Mouse (Mus musculus) right cerebral cortex, postnatal 36 days (tissue): ENCODE data around the gene Rfx8.
A peak's percentile ranks its signal among the peaks of the same experiment; 100 is the strongest.

Experiments used
- DNase-seq, 2 experiments: peaks; one replicate each; pipeline ENCODE4 v3.0.0; 2022; ENCODE audit warnings: low spot score in 2 of 2, mixed read lengths in 1 of 2

Rfx8 gene

GRCm38 (mm10) chr1:39720632-39721350, at the start of gene Rfx8:
Gene Rfx8, minus strand, starts transcription at chr1:39720997.
- DNase-seq: no peak

DNA sequence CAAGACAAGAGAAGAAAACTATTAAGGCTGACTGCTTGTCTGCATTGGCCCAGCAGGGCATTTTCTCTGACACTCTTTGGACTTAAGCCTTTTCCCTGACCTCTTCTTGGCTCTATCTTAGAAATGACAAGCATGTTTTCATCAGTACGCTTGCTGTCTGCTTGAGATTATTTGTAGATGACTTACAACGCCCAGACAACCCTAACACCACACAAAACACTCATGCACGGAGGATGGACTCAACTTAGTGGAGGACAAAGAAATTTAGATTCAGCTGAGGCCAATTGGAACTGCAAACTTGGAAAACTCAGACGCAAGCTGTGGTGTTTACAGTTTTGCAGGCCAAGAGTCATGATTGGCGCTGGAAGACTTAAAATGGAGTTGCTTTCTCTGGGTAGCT, 49.6 kb upstream of the Rfx8 start:
- DNase-seq: no peak

- DNase-seq: no peak
Observed at GRCm38 (mm10) chr1:39768017-39768416, 47.2 kb upstream of the Rfx8 start.

- no peak for DNase-seq
Observed at GRCm38 (mm10) chr1:39765854-39766493, 45.2 kb upstream of the Rfx8 start.

DNA sequence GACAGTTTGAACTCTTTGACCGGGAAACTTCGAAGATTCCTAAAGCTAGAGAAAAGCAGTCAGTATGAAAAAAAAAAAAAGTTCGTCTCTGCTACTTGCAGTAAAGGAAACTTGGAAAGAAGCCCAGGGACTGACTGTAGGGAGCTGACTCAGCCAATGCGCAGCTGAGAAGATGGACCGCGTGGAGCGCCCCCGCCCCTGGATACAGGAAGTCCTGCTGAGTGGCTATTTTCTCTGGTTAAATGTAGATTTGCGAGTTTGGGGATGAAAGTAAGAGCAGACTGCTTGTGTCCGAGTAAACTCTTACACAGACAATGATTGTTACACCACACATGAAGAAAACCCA, 41.2 kb upstream of the Rfx8 start:
- peak; percentile 83 to 88 for DNase-seq

DNA sequence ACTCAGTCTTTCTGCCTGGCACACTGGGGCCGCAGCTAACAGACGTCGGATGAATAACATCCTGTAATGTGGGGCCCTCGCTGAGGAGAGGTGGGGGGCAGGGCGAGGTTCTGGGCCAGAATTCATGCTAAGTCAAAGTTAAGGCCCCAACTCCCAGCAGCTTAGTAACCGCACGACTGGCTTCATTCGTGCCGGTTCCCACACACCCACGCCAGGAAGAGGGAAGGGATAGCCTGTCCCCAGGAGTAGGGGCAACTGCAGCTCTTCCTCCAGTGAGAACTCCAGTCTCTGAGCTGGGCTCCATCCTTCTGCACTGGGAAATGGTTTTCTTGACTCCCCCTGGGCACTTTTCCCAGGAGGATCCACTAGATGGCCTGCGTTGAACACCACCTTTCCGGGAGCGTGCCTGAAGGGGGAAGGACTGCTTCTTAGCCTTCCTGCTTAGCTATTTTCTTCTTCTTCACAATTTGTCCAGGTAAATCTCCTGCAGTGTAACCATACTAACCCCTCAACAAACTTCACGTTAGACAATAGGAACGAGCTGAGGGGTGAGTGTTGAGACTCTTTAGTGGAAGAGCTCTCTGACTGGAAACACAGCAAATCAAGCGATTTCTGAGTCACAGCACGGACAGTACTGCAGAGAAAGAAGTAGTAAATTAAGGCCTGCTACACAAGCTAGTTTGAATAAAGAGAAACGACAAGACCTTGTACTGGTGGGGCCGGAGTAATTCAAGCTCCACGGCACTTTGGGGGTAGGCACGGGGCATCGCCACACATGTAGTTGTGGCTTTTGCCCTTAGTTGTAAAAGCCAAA, 40.6 kb upstream of the Rfx8 start:
- peak in 1 of 2 experiments; percentile 47 for DNase-seq

- DNase-seq: no peak
Observed at GRCm38 (mm10) chr1:39760181-39760715, 39.5 kb upstream of the Rfx8 start.

- DNase-seq: no peak
Observed at GRCm38 (mm10) chr1:39759231-39760175, 38.7 kb upstream of the Rfx8 start.

- no peak for DNase-seq
Observed at GRCm38 (mm10) chr1:39758244-39758643, 37.4 kb upstream of the Rfx8 start.

DNA sequence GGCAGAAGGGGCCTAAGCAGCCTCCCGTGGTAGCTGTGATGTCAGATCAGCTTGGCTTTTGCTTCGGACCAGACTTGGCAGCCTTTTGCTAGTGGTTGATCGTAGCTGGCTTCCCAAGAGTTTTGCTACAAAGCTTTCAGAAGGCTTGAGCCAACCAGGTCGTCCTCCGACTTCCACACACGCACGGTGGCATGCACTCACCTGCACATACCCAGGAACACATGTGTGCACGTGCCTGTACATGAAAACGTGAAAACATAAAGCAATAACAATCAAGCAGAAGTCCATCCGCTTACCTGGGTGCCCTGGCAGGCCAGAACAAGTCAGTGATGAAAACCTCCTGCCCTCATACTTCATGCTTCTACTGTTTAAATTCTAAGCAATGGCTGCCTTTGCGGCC, 36.2 kb upstream of the Rfx8 start:
- no peak for DNase-seq

DNA sequence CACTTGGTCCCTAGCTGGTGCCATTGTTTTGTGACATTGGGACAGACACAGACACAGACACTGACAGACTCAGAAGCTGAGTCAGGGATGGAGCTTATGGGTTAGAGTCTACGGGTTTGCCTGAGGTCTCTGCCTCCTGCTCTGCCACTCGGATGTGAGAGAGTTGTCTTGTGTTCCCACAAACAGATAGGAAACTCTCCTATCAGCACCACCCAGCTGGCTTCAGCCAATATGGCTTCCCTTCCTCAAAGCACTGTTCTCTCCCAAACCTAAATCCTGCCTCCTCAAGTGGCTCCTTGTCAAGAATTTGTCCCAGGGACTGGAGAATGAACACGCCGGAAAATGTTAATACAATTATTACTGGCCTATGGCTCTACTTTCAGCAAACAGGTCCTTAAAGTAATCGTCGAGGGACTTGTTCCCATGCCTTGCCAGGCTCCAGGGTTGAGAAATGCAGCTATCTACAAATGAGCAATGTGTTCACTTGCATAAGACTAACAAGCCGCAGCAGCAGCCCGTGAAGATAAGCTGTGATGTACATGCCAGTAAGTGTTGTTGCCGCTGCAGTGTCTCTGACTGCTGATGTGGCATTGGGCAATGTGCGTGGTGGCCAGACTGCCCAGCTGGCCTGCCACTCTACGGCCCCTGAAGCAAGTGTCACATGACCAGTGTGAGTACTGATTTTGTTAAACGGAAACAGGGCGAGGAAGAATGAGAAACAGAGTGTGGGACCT, 33.6 kb upstream of the Rfx8 start:
- DNase-seq: no peak

GRCm38 (mm10) chr1:39751537-39751936, 30.7 kb upstream of the Rfx8 start:
- no peak for DNase-seq

- DNase-seq: no peak
Observed at GRCm38 (mm10) chr1:39749664-39750063, 28.9 kb upstream of the Rfx8 start.

DNA sequence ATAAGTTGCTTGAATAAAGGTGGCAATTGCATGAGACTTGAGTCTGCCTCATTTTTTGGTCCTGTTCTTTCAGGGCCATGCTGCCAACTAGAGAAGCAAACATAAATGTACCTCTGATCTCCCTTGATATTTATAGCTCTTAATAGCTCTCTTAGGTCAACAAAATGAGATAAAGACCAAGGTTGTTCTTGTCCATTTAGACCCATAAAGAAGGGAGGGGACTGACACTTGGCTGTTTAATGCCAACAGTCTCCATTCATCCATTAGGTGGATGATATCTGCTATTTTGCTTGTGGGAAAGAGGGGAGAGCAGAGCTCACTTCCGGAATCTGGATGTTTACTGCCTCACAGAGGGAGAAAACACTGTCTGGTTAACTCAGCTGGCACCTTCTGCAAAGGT, 28.4 kb upstream of the Rfx8 start:
- DNase-seq: no peak

- no peak for DNase-seq
Observed at GRCm38 (mm10) chr1:39748666-39749065, 27.9 kb upstream of the Rfx8 start.

GRCm38 (mm10) chr1:39746464-39746863, 25.7 kb upstream of the Rfx8 start:
- DNase-seq: no peak

DNA sequence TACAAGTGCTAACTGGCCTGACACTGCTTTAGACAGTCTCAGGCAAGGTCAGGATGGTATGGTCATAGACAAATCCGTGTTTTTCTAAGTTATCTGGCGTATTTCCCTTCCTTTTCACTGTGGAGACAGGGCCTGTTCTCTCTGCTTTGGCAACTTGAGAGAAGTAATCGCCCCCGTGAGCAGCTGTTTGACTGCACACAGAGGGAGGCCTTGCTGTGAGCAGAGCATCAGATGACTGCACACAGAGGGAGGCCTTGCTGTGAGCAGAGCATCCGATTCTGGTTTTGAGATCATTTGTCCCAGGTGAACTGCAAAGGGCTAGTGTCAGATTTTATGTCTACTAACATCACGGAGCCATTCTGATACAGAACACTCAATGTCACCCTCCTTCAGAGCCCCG, 20.2 kb upstream of the Rfx8 start:
- no peak for DNase-seq

- no peak for DNase-seq
Observed at GRCm38 (mm10) chr1:39740002-39740401, 19.2 kb upstream of the Rfx8 start.

GRCm38 (mm10) chr1:39735927-39736604, 15.3 kb upstream of the Rfx8 start:
- no peak for DNase-seq

DNA sequence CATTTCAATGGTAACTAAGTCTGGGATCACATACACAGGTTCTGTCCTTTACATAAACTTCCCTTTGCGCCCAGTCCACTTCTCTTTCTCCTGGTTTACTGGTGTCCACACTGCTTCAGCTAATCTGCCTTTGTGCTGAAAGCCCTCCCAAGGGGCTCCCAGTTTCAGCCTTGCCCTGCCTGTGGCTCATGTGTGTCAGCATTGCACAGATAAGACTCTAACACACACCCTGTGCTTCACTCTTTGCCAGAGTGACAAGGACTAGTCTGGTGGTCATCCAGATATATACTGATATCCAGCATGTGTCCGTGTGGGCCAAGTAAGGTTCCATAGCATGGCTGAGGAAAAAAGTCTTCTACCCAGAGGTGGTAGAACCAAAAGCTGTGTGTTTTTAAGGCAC, 14.7 kb upstream of the Rfx8 start:
- no peak for DNase-seq
